Mouse (Mus musculus): ENCODE results near the gene Lmf1.

Gene Lmf1

GRCm38 (mm10) chr17:25578920-25579319 lies at the start of gene Lmf1:
TSS of gene Lmf1 (plus strand) at chr17:25579085.
- peak; percentile 98 for DNase-seq (ENCODE audit: extremely low read depth, insufficient read length, low spot score)

- no peak for DNase-seq (ENCODE audit: extremely low read depth, insufficient read length, low spot score)
Observed at GRCm38 (mm10) chr17:25530357-25531022, 48.4 kb upstream of the Lmf1 start.

GRCm38 (mm10) chr17:25538945-25539875 lies 39.7 kb upstream of the Lmf1 start:
- peak; percentile 73 for DNase-seq (ENCODE audit: extremely low read depth, insufficient read length, low spot score)

GRCm38 (mm10) chr17:25540731-25541130 lies 38.2 kb upstream of the Lmf1 start:
- no peak for DNase-seq (ENCODE audit: extremely low read depth, insufficient read length, low spot score)

GRCm38 (mm10) chr17:25541768-25542167 lies 37.1 kb upstream of the Lmf1 start:
- DNase-seq (ENCODE audit: extremely low read depth, insufficient read length, low spot score): no peak

- no peak for DNase-seq (ENCODE audit: extremely low read depth, insufficient read length, low spot score)
Observed at GRCm38 (mm10) chr17:25547026-25547425, 31.9 kb upstream of the Lmf1 start.

- no peak for DNase-seq (ENCODE audit: extremely low read depth, insufficient read length, low spot score)
Observed at GRCm38 (mm10) chr17:25550020-25550419, 28.9 kb upstream of the Lmf1 start.

- no peak for DNase-seq (ENCODE audit: extremely low read depth, insufficient read length, low spot score)
Observed at GRCm38 (mm10) chr17:25551313-25551712, 27.6 kb upstream of the Lmf1 start.

- DNase-seq (ENCODE audit: extremely low read depth, insufficient read length, low spot score): no peak
Observed at GRCm38 (mm10) chr17:25555159-25555558, 23.7 kb upstream of the Lmf1 start.

- DNase-seq (ENCODE audit: extremely low read depth, insufficient read length, low spot score): no peak
Observed at GRCm38 (mm10) chr17:25555666-25556629, 22.9 kb upstream of the Lmf1 start.

GRCm38 (mm10) chr17:25556630-25557354 lies 22.1 kb upstream of the Lmf1 start:
- no peak for DNase-seq (ENCODE audit: extremely low read depth, insufficient read length, low spot score)

- DNase-seq (ENCODE audit: extremely low read depth, insufficient read length, low spot score): no peak
Observed at GRCm38 (mm10) chr17:25559634-25560033, 19.3 kb upstream of the Lmf1 start.

- DNase-seq (ENCODE audit: extremely low read depth, insufficient read length, low spot score): no peak
Observed at GRCm38 (mm10) chr17:25560554-25561222, 18.2 kb upstream of the Lmf1 start.

GRCm38 (mm10) chr17:25561223-25562028 lies 17.5 kb upstream of the Lmf1 start:
- no peak for DNase-seq (ENCODE audit: extremely low read depth, insufficient read length, low spot score)

- no peak for DNase-seq (ENCODE audit: extremely low read depth, insufficient read length, low spot score)
Observed at GRCm38 (mm10) chr17:25564481-25564880, 14.4 kb upstream of the Lmf1 start.

- no peak for DNase-seq (ENCODE audit: extremely low read depth, insufficient read length, low spot score)
Observed at GRCm38 (mm10) chr17:25565244-25565643, 13.6 kb upstream of the Lmf1 start.

GRCm38 (mm10) chr17:25565860-25566600 lies 12.9 kb upstream of the Lmf1 start:
- no peak for DNase-seq (ENCODE audit: extremely low read depth, insufficient read length, low spot score)

- DNase-seq (ENCODE audit: extremely low read depth, insufficient read length, low spot score): no peak
Observed at GRCm38 (mm10) chr17:25567261-25567660, 11.6 kb upstream of the Lmf1 start.

Data from 3134 (cell line).